Mouse (Mus musculus) lung, adult 2 months (tissue): ENCODE measurements around the gene Olfr53.

Source experiments
- CTCF ChIP-seq: fragments of 200-500 bp; IDR thresholded peaks from 2 replicates; pipeline ENCODE4 v1.5.1; 2011; ENCODE audit warnings: mild to moderate bottlenecking, low read length, control low read depth; ENCODE audit not compliant: insufficient read depth
- POLR2A ChIP-seq: fragments of 200-500 bp; IDR thresholded peaks from 2 replicates; pipeline ENCODE4 v1.6.1; 2011; ENCODE audit warnings: low read depth, mild to moderate bottlenecking, control low read depth, low read length, borderline replicate concordance; ENCODE audit errors: extremely low read depth

GRCm38 (mm10) chr7:140696967-140697366, 50.7 kb downstream of the Olfr53 start, which contains the start of gene Olfr541:
- TF ChIP-seq POLR2A (no peak), CTCF (no peak)
